Mouse (Mus musculus) liver, embryonic 14 days (tissue): ENCODE results near the gene Polr1c. TPM values are rescaled to one million over a fixed set of nuclear protein-coding genes. Genes with fewer than 3 reads are reported as not detected.

ENCODE experiments used
- polyA plus RNA-seq: library from polyadenylated mRNA; depleted of rRNA; stranded (reverse); fragments of >200 nt; gene quantifications from 2 replicates; pipeline ENCODE4 v1.2.3, GENCODE M21; 2012; rRNA removed

Polr1c gene
- 39.7 and 46.5 TPM in 2 replicates for polyA plus RNA-seq

GRCm38 (mm10) chr17:46247512-46248188 is at the start of gene Polr1c, which contains the start of gene Yipf3:
Polr1c (minus strand) TSS chr17:46248054.
Yipf3 (plus strand) TSS chr17:46248080.

GRCm38 (mm10) chr17:46282483-46283123 is 34.7 kb upstream of the Polr1c start, which contains the start of gene Tjap1:
Tjap1 (minus strand) TSS chr17:46283026.

GRCm38 (mm10) chr17:46253452-46254084 is 5.7 kb upstream of the Polr1c start, which contains the start of gene Lrrc73:
Lrrc73 (plus strand) TSS chr17:46253531.

GRCm38 (mm10) chr17:46202421-46203071 is 45.3 kb downstream of the Polr1c start, which contains the start of the genes Polh and Xpo5:
Polh (minus strand) TSS chr17:46202645.
Xpo5 (plus strand) TSS chr17:46202782.

Other genes starting within 250 kb of the Polr1c start
- gene Vegfa, start 215.7 kb downstream of the Polr1c start, polyA plus RNA-seq: 29.8 and 31.9 TPM in 2 replicates
- 30.0 and 30.5 TPM in 2 replicates for gene Mrps18a, start 137.1 kb downstream of the Polr1c start, polyA plus RNA-seq
- 0.49 and 0.74 TPM in 2 replicates for gene Rsph9, start 103.8 kb downstream of the Polr1c start, polyA plus RNA-seq
- gene Mad2l1bp, start 94.5 kb downstream of the Polr1c start, polyA plus RNA-seq: 21.0 and 26.9 TPM in 2 replicates
- gene Gtpbp2, start 87.0 kb downstream of the Polr1c start, polyA plus RNA-seq: 86.6 and 95.2 TPM in 2 replicates
- 9.0 and 10.6 TPM in 2 replicates for gene Polh, start 45.4 kb downstream of the Polr1c start, polyA plus RNA-seq
- 14.0 and 17.2 TPM in 2 replicates for gene Xpo5, start 45.3 kb downstream of the Polr1c start, polyA plus RNA-seq
- 18.4 and 21.3 TPM in 2 replicates for gene Yipf3, start within 50 bp of the Polr1c start, polyA plus RNA-seq
- gene Lrrc73, start 5.5 kb upstream of the Polr1c start, polyA plus RNA-seq: 0.16 and 0.18 TPM in 2 replicates
- 10.6 and 11.4 TPM in 2 replicates for gene Tjap1, start 35.0 kb upstream of the Polr1c start, polyA plus RNA-seq
- 0.01 and 0.06 TPM in 2 replicates for gene Dlk2, start 49.4 kb upstream of the Polr1c start, polyA plus RNA-seq
- gene Abcc10, start 80.3 kb upstream of the Polr1c start, polyA plus RNA-seq: 1.3 and 1.7 TPM in 2 replicates
- gene Zfp318, start 135.7 kb upstream of the Polr1c start, polyA plus RNA-seq: 2.3 and 2.6 TPM in 2 replicates
- gene Crip3, start 180.9 kb upstream of the Polr1c start, polyA plus RNA-seq: 0.13 and 0.15 TPM in 2 replicates
- gene Slc22a7, start 190.4 kb upstream of the Polr1c start, polyA plus RNA-seq: not detected in 2 replicates
- 0.01 TPM in 2 replicates for gene Ttbk1, start 239.6 kb upstream of the Polr1c start, polyA plus RNA-seq
- gene Dnph1, start 248.7 kb upstream of the Polr1c start, polyA plus RNA-seq: 14.7 and 15.5 TPM in 2 replicates